Mouse (Mus musculus) MEL (cell line): ENCODE results near the gene Cd164.

ENCODE experiments used
- CHD1 ChIP-seq: IDR thresholded peaks from 2 replicates; pipeline ENCODE4 v1.6.1; 2012; ENCODE audit warnings: low read depth, mild to moderate bottlenecking, inconsistent platforms, low read length, improper control_type of control experiment
- E2F4 ChIP-seq: IDR thresholded peaks from 2 replicates; pipeline ENCODE4 v1.6.1; 2011; ENCODE audit warnings: low read depth, low read length, improper control_type of control experiment, borderline replicate concordance
- ELF1 ChIP-seq: IDR thresholded peaks from 2 replicates; pipeline ENCODE4 v1.6.1; 2014; ENCODE audit warnings: low read depth, mild to moderate bottlenecking, inconsistent platforms, low read length, improper control_type of control experiment, moderate library complexity
- GABPA ChIP-seq: IDR thresholded peaks from 2 replicates; pipeline ENCODE4 v1.6.1; 2012; ENCODE audit warnings: low read depth, mild to moderate bottlenecking, inconsistent platforms, low read length, improper control_type of control experiment, moderate library complexity
- GATA1 ChIP-seq: IDR thresholded peaks from 2 replicates; pipeline ENCODE4 v1.6.1; 2011; ENCODE audit warnings: low read depth, low read length, improper control_type of control experiment
- KAT2A ChIP-seq: conservative IDR thresholded peaks from 2 replicates; pipeline ENCODE4 v1.6.1; 2012; ENCODE audit warnings: low read depth, low read length, improper control_type of control experiment, inconsistent platforms
- POLR2A ChIP-seq, 2 experiments: IDR thresholded peaks; 2 replicates each; pipeline ENCODE4 v1.6.1; 2011 to 2012; ENCODE audit warnings: low read length in 2 of 2, mild to moderate bottlenecking in 2 of 2, control low read depth in 1 of 2, improper control_type of control experiment in 1 of 2, low read depth in 1 of 2, moderate library complexity in 1 of 2; ENCODE audit not compliant: control insufficient read depth in 1 of 2, insufficient read depth in 1 of 2, poor library complexity in 1 of 2
- ZNF384 ChIP-seq: IDR thresholded peaks from 2 replicates; pipeline ENCODE4 v1.6.1; 2012; ENCODE audit warnings: low read depth, mild to moderate bottlenecking, inconsistent platforms, low read length, improper control_type of control experiment

- no peak for TF ChIP-seq GABPA
- TF ChIP-seq E2F4: no peak
- TF ChIP-seq CHD1: no peak
- TF ChIP-seq POLR2A (IDR thresholded peaks at IDR 0.05; ENCODE audit: control insufficient read depth in 1 of 2, insufficient read depth in 1 of 2, low read depth in 1 of 2, low read length in 2 of 2, poor library complexity in 1 of 2): no peak
- TF ChIP-seq ZNF384: no peak
- TF ChIP-seq ELF1: no peak
- TF ChIP-seq KAT2A: no peak
- TF ChIP-seq GATA1: no peak
Observed at GRCm38 (mm10) chr10:41500941-41501340, 18.3 kb upstream of the Cd164 start.
